Mouse (Mus musculus) cerebellum, adult 11 months (tissue): ENCODE measurements around the gene Usp43.

ENCODE experiments used
- DNase-seq: peaks from one replicate; pipeline ENCODE4 v3.0.0; 2022

Usp43 gene

GRCm38 (mm10) chr11:67895641-67896040 is 26.3 kb downstream of the Usp43 start:
- DNase-seq, result no peak

- DNase-seq, result no peak
Observed at GRCm38 (mm10) chr11:67888521-67888920, 33.4 kb downstream of the Usp43 start.

DNA sequence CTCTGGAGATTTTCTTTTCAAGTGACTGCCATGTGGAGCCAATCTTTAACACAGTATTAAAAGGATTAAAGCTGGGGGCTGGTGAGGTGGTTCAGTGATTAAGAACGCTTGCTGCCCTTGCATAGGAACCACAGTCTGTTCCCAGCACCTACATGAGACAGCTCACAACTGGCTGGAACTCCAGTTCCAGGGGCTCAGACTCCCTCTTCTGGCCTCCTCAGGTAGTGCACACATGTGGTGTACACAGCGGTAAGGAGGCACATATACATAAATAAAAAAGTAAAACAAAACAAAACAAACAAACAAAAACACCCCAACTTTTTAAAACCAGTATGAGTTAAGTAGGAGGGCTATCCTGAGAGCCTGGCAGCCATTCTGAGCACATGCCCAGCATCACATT is 36.0 kb downstream of the Usp43 start:
- DNase-seq, result no peak

GRCm38 (mm10) chr11:67865521-67866197 is 56.3 kb downstream of the Usp43 start:
- no peak for DNase-seq

- DNase-seq, result no peak
Observed at GRCm38 (mm10) chr11:67865100-67865499, 56.9 kb downstream of the Usp43 start.

DNA sequence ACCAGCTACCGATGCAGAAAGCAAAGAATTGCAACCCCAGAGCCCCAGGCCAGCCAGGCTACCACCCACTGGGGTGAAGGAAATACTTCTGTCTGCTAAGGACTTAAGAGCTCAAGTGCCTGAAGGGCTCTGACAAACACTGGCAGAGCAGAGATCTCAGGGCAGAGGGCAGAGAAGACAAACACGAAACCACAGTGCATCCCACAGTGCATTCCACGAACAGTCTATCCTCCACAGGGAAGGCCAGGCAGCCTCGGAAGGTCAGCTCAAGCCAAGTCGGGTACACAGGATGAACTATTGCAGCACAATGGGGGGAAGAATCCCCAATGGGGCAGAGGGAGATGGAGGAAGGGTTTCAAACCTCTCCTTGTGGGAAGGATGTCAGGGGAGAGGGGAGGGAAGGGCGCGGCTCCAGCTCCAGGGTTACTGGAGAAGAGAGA is 60.5 kb downstream of the Usp43 start:
- no peak for DNase-seq

GRCm38 (mm10) chr11:67860743-67861398 is 61.1 kb downstream of the Usp43 start:
- DNase-seq, result no peak

DNA sequence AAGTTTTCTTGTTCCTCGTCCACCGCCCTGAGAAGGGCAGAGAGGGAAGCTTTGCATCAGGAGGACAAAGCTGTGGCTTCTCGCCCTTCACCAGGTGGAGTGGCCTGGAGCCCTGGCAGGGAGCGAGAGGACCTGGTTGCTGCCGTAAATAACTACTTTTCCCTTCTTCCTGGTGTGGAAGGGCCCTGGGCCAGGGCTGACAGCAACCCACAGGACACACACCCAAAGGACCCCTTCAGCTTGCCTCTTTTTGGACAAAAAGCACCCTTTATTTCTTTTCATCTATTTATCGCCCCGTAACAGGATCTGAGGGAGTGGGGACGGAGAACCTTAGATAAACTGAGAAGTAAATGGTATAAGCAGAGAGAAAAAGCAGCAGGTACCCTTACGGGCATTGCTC is 63.4 kb downstream of the Usp43 start:
- no peak for DNase-seq

DNA sequence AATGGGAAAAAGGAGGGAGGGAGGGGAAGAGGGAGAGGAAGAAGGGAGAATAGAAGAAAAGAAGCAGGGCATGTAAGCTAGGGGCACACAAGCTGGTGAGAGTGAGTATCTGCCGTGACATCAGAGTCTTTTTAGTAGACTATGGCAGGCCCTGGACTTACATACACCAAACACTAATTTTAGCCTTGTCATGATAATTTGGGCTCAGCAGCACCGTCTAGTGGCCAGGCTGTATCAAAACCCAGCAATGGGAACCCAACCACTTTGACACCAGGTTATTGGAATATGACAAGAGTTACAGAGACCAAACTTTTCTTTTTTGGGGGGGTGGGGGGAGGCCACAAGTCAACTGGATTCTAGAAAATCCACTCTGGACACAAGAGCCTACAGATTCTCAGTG is 66.9 kb downstream of the Usp43 start:
- DNase-seq, result no peak

DNA sequence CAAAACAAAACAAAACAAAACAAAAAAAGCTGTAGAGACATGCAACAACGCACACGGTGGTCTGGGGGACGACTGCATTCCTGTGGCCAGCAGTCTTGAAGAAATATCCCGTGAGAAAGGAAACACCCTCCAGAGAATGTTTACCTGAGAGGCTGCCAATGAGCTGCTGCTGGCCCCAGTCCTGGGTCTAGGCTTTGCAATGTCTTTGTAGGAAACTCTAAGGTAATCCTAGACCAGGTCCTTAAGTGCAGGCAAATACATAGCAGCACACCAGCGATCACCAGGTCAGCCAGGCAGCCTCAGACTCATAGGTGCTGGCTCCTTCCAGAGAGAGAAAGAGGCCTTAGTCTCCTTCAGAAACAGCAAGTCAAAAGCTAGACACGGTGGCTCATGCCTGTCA is 68.0 kb downstream of the Usp43 start:
- DNase-seq, result no peak

DNA sequence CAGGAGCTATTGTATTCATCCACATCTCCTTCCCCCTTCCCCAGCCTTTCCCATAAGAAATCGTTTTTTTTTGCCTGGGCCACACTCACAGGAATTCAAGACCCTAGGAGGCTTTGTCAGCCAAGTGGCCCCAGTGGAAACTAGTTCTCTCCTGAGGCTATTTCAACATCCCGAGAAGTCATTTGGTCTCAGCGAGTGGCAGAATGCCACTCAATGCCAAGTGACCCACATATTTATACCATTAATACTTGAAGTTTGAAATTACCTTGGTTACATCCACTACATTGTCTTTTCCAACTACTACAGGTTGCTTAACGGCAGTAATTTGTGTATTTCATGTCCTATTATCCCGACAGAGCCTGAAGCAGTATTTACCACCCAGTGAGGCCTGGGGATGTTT is 70.2 kb downstream of the Usp43 start:
- DNase-seq, result no peak

DNA sequence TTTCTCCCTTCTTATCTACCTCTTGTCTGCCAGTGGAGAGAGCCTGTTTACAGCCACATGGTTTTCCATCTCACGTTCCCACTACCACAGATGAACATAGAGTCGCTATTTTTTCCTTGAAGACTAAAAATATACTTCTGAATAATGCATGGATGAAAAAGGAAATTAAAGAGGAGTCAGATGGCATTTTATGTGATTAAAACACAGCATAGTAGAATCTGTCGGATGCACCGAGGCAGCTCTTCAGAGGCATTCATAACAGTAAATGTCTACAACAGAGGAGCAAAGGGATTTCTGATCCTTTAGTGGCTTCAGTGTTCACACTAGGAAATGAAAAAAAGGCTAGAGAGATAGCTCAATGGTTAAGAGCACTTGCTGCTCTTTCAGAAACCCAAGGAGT is 76.8 kb downstream of the Usp43 start:
- no peak for DNase-seq

DNA sequence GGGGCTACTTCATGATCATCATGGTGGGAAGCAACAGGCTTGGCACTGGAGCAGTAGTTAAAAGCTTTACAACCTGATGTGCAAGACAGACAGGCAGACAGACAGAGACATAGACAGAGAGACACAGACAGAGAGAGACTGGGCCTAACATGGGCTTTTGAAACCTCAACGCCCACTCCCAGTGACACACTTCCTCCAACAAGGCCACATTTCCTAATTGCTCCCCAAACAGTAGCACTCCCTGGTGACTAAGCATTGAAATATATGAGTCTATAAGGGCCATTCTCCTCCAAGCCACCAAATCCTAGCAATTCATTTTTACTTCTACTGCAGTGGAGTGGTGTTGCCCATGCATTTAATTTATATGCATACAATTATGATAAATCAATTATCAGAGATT is 82.1 kb downstream of the Usp43 start:
- DNase-seq, result no peak

DNA sequence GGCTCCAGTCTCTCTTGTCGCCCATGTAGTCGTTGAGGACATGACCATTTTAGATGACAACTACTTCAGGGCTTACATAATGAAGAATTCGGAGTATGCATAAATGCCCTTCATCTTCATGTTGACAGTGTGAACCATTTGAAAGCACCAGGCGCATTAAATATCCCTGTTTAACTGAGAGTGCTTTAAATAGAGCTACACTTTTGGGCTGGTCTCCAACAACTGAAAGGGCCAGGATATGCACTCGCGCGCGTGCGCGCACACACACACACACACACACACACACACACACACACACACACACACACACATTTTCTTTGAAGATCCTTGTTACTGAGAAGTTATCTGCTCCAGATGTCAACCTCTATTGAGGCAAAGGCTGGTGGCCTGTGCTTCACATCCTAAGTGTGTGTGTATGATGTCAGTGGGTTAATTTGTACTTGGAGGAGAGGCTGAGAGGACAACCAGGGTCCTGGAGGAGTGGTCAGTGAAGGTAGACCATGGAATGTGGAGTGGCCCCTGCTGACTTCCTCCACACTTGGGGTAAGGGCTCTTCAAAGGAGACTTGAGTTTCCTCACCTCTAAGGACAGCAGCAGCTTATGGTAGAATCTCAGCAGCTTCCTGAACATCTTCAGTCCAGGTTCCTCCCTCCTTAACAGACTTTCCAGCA is 86.4 kb downstream of the Usp43 start:
- no peak for DNase-seq

DNA sequence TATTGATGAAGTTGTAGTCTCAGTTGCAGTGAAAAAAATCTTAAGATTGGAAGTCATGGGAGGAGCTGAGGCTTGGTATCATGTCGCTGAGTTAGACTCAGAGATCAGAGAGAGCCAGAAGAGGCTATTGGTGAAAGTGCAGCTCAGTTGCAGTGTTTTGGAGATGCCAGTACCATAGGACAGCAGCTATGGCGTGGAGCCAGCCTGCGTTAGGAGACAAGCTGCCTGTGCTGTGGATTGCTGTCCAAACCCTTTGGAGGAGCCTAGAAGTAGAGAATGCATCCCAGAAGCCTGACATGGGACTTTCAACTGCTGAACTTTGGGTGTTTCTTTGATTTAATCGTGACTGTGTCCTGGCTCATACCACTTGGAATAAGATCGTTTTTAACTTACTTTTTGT is 90.1 kb downstream of the Usp43 start:
- no peak for DNase-seq

GRCm38 (mm10) chr11:67829530-67829929 is 92.4 kb downstream of the Usp43 start:
- no peak for DNase-seq

GRCm38 (mm10) chr11:67828360-67829059 is 93.4 kb downstream of the Usp43 start:
- DNase-seq, result no peak

GRCm38 (mm10) chr11:67821560-67821959 is 100.4 kb downstream of the Usp43 start:
- no peak for DNase-seq

DNA sequence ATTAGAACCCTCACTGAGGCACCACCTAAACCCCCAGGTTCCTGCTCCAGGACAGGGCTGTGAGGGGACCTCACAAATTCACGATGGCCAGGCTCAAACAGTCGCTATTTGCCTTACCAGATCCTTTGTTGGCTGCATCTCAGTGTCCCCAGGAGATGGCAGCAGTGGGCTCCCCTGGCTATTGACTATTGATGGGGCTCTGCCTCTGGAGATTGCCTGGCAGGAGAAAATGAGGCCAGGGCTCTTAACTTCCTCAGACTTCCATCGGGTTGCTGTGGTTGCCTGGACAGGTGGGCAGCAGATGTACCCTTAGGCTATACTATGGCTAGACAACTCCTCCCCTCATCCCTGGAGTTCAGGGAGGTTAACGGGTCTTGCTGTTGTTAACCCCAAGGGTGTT is 101.7 kb downstream of the Usp43 start:
- no peak for DNase-seq

- DNase-seq, result no peak
Observed at GRCm38 (mm10) chr11:67819604-67820003, 102.3 kb downstream of the Usp43 start.

- DNase-seq, result no peak
Observed at GRCm38 (mm10) chr11:67811535-67811934, 110.4 kb downstream of the Usp43 start.

GRCm38 (mm10) chr11:67808051-67808450 is 113.9 kb downstream of the Usp43 start:
- no peak for DNase-seq

DNA sequence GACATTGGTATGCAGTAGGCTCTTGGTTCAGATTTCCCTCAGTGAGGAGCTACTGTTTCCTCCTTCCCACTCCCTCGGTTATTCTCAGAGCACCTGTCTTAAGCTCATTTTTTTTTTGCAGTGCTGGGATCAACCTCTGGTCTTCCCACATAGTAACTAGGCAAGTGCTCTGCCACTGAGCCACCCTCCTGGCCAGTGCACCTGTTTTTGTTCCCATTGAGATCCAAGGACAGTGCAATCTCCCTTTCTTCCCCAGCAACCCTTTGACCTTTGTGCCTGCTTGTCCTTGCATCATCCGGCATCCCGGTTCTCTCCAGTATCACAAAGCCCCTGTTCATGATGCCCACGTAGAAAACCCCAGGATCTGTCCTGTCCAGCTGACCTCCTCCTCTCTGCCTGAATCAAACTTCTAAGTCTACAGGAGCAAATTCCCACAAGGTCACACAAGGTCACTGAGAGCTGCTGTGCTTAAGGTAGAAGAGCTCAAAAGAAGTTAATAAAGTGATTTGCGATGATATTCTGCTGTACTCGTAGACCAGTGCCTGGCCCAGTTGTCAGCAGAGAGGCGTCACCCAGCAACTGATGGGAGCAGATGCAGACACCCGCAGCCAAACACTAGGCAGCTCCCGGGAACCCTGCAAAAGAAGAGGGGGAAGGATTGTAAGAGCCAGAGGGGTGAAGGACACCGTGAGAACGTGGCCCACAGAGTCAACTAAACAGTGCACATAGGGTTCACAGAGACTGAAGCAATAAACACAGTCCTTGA is 114.9 kb downstream of the Usp43 start:
- DNase-seq, result no peak
